Mouse (Mus musculus): ENCODE data around the gene Bcl6.

Gene Bcl6

DNA sequence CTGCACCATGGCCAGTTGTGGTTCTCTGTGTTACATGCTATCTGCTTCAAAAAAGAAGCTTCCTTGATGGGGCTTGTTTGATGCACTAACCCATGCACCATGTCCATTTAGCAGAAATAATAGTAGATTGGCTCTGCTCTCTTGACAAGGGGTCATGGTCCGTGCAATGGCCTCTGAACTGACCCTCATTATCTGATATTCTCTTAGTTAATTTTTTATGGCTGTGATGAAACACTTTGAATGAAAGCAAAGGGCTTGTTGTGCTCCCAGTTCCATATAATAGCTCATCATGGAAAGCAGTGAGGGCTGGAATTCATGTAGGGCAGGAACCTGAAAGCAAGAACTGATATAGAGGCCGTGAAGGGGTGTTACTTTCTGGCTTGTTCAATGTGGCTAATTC lies 69.2 kb downstream of the Bcl6 start:
- no peak for DNase-seq
